Mouse (Mus musculus) lung, postnatal 0 days (tissue): ENCODE results near the gene Pde4d. TPM values are rescaled to one million over a fixed set of nuclear protein-coding genes. Genes with fewer than 3 reads are reported as not detected.
A peak's percentile ranks its signal among the peaks of the same experiment; 100 is the strongest.

Experiments used
- ATAC-seq: fragments of 200-750 bp; cut with Nextera tagmentation; 2 replicates; pipeline ENCODE4 v1.8.0; 2017; ENCODE audit warnings: moderate library complexity
- DNase-seq: peaks from one replicate; pipeline ENCODE4 v3.0.0-alpha.2; 2016; ENCODE audit warnings: low spot score
- H3K27ac ChIP-seq: fragments of 300-500 bp; sonication (generic); 2 replicates; pipeline ENCODE4 v1.5.1; 2014; ENCODE audit warnings: antibody characterized with exemption, mild to moderate bottlenecking, low read length, mixed read lengths
- H3K27me3 ChIP-seq: fragments of 300-500 bp; sonication (generic); replicated peaks from 2 replicates; pipeline ENCODE4 v1.6.1; 2014; ENCODE audit warnings: low read length, mixed read lengths; ENCODE audit not compliant: insufficient read depth
- H3K36me3 ChIP-seq: fragments of 300-500 bp; sonication (generic); 2 replicates; pipeline ENCODE4 v1.6.1; 2014; ENCODE audit warnings: low read length, mixed read lengths; ENCODE audit not compliant: insufficient read depth
- H3K4me1 ChIP-seq: fragments of 300-500 bp; sonication (generic); 2 replicates; pipeline ENCODE4 v1.6.1; 2014; ENCODE audit warnings: antibody characterized with exemption, low read depth, low read length, mixed read lengths; ENCODE audit not compliant: insufficient read depth
- H3K4me2 ChIP-seq: fragments of 300-500 bp; sonication (generic); replicated peaks from 2 replicates; pipeline ENCODE4 v1.6.1; 2014; ENCODE audit warnings: low read depth, mild to moderate bottlenecking, low read length, moderate library complexity, mixed read lengths
- H3K4me3 ChIP-seq: fragments of 300-500 bp; sonication (generic); 2 replicates; pipeline ENCODE4 v1.5.1; 2014; ENCODE audit warnings: low read depth, low read length
- H3K9ac ChIP-seq: fragments of 300-500 bp; sonication (generic); replicated peaks from 2 replicates; pipeline ENCODE4 v1.6.1; 2014; ENCODE audit warnings: low read depth, mild to moderate bottlenecking
- H3K9me3 ChIP-seq: fragments of 300-500 bp; sonication (generic); 2 replicates; pipeline ENCODE4 v1.6.1; 2016; ENCODE audit warnings: low read length, mixed read lengths
- CTCF ChIP-seq: IDR thresholded peaks from 2 replicates; pipeline ENCODE4 v1.5.1; 2016; ENCODE audit warnings: antibody characterized with exemption, mild to moderate bottlenecking
- EP300 ChIP-seq: IDR thresholded peaks from 2 replicates; pipeline ENCODE4 v1.6.1; 2016; ENCODE audit warnings: antibody characterized with exemption, mild to moderate bottlenecking, control low read depth
- WGBS: fragments of 180-500 bp; shearing (Covaris S2); extraction: QIAGEN DNeasy Blood & Tissue Kit; methylation state at CpG from one replicate; pipeline ENCODE4 v1.1.7; 2014; 5-methylcytosine and 5-hydroxymethylcytosine counted together
- polyA plus RNA-seq: library from polyadenylated mRNA; unstranded; fragments of >200 nt; fragmentation: Nextera tagmentation; extraction: Ambion mirVana; gene quantifications from 2 replicates; pipeline ENCODE4 v1.2.1, GENCODE M21; 2015

The Pde4d gene
- polyA plus RNA-seq, 1 experiment from 2014 or later, result 19.7 TPM

DNA sequence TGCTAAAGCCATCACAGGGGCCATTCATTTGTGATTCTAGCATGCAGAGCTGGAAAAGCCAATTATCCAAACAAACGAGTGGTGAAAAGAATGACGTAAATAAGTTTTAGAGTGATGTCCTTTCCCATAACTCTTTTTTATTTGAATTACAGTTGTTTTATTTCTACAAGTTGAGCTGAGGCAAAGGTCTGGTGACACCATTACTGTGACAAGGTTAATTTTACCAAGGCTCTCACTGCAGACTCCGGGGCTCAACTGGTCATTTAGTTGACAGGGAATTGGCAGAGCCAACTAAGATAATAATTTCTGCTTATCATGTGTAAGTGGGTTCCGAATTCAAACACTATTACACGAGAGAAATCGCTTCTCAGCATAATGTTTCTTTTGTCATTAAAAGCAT, 731.6 kb downstream of the Pde4d start:
- H3K27me3 ChIP-seq, result no peaks in the 10 kb centered on the region
- H3K36me3 ChIP-seq, result no peaks in the 10 kb centered on the region
- WGBS, result 62% methylated on average over 6 of the region's 6 CpGs
- H3K4me2 ChIP-seq, result no peak overlapping the region
- H3K9ac ChIP-seq, result no peak overlapping the region
- DNase-seq (no peak), ATAC-seq (no peak)
- H3K4me3 ChIP-seq, result no peak overlapping the region
- H3K4me1 ChIP-seq, result no peaks in the 10 kb centered on the region
- TF ChIP-seq CTCF (no peak), EP300 (no peak)
- no peak overlapping the region for H3K27ac ChIP-seq
- no peaks in the 10 kb centered on the region for H3K9me3 ChIP-seq

DNA sequence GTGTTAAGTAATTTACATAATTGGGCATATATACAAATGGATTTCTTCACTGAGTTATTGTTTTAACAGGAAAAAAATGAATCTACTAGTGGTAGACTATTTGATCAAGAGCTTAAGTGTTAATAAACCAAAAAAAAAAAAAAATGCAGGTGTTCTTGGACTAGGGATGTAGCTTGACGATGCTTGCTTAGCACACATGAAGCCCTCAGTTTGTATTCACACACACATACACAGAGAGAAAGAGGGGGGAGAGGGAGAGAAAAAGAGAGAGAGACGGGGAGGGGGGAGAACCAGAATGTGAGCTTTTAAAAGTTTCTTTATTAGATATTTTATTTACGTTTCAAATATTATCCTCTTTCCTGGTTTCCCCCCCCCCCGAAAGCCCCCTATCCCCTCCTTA, 740.9 kb downstream of the Pde4d start:
- DNase-seq, result no peak
- no peak for TF ChIP-seq EP300
- H3K9ac ChIP-seq, result no peak overlapping the region
- no peak overlapping the region for H3K27ac ChIP-seq
- no peak for ATAC-seq
- no peak overlapping the region for H3K4me3 ChIP-seq
- H3K27me3 ChIP-seq, result no peaks in the 10 kb centered on the region
- no peaks in the 10 kb centered on the region for H3K36me3 ChIP-seq
- 59% methylated on average over 4 of the region's 4 CpGs for WGBS
- no peaks in the 10 kb centered on the region for H3K4me1 ChIP-seq
- no peak overlapping the region for H3K4me2 ChIP-seq
- H3K9me3 ChIP-seq, result no peaks in the 10 kb centered on the region

DNA sequence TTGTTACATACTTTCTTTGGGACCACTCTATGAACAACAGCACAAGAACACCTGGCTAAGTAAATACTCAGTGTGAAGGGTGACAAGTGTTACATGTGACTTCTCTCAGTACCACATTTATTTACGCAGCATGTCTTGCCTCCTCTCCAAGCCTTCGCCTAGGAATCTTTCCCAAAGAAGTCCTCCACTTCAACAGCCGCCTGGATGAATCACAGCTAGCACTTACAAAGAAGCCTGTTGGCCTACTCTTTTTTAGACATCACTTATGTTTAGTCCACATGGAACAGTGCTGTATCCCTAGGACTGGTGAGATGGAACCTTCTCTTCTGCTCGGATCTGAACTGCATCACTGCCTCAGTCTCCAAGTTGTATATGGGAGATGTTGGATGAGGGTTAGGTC, 741.4 kb downstream of the Pde4d start:
- no peak overlapping the region for H3K4me2 ChIP-seq
- no peaks in the 10 kb centered on the region for H3K9me3 ChIP-seq
- no peaks in the 10 kb centered on the region for H3K4me1 ChIP-seq
- DNase-seq (peak; percentile 11), ATAC-seq (peak; percentile 37; the same call in 1 of the 2 replicates)
- no peaks in the 10 kb centered on the region for H3K27me3 ChIP-seq
- WGBS, result 55% methylated on average over 4 of the region's 4 CpGs
- no peak for TF ChIP-seq CTCF
- no peak for TF ChIP-seq EP300
- H3K36me3 ChIP-seq, result no peaks in the 10 kb centered on the region
- no peak overlapping the region for H3K4me3 ChIP-seq
- H3K9ac ChIP-seq, result no peak overlapping the region
- no peak overlapping the region for H3K27ac ChIP-seq

DNA sequence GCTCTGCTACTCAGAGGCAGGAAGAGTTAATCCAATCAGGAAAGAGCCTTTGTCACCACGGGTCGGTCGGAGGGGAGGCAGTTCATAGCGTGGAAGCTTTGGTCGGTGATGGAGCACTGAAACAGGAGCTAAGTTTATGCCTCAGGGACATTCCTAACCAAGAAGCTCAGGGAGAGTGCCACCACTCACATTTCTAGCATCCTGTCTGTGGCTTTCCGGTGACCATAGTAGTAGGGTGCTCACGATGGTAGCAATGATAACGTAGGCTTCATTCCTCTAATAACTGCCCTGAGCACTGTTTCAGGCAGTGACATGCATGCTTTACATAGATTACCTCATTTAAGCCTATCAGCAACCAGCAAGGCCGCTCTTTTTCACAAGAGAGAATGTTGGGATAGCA, 755.8 kb downstream of the Pde4d start:
- Histone ChIP-seq H3K36me3 (no peaks in the 10 kb centered on the region), H3K9me3 (no peaks in the 10 kb centered on the region), H3K9ac (no peak overlapping the region), H3K4me2 (no peak overlapping the region), H3K27me3 (no peaks in the 10 kb centered on the region), H3K27ac (no peak overlapping the region), H3K4me1 (no peaks in the 10 kb centered on the region), H3K4me3 (no peak overlapping the region)
- DNase-seq (no peak), ATAC-seq (no peak)
- no peak for TF ChIP-seq CTCF
- no peak for TF ChIP-seq EP300
- 30% methylated on average over 9 of the region's 9 CpGs for WGBS

DNA sequence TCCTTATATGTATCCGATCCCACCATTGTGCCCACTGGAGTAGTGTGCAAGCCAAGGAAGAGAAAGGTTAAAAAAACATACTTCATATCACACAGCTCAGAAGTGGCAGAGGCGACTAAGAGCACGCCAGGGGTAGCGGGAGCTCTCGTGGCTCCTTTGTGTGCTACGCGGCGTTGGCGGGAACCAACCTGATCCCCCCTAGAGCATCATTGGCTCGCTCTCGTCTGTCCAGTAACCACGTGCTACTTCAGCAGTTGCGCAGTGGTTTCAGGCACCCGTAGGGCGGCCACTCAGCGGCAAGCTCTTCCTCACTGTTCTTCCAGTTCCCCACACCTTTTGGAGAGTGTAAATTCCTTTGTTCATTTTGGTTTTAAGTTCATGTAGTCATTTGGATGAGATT, 758.9 kb downstream of the Pde4d start:
- no peak overlapping the region for H3K9ac ChIP-seq
- no peaks in the 10 kb centered on the region for H3K4me1 ChIP-seq
- no peaks in the 10 kb centered on the region for H3K36me3 ChIP-seq
- no peaks in the 10 kb centered on the region for H3K9me3 ChIP-seq
- H3K27ac ChIP-seq, result no peak overlapping the region
- no peak overlapping the region for H3K4me3 ChIP-seq
- H3K4me2 ChIP-seq, result no peak overlapping the region
- no peaks in the 10 kb centered on the region for H3K27me3 ChIP-seq
- TF ChIP-seq EP300 (no peak), CTCF (no peak)
- DNase-seq, result no peak
- no peak for ATAC-seq
- 90% methylated on average over 16 of the region's 16 CpGs for WGBS

DNA sequence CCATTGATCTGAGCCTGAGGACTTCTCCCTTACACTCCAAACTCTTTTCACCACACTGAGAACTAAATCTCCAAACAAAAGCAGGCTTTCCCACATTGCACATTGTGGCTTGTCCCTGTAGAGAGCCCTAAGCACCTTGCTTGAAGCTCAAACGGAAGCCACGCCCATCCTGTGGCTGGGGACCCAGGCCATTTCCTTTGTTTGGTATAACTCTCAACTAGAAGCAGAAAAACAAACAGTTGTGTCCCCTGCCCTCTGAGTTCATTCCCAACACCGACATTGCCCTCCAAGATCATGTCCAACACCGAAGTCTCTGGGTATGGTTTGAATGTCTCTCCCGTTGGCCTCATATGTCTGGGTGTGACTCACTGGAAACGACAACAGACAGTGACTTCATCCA, 759.7 kb downstream of the Pde4d start:
- no peaks in the 10 kb centered on the region for H3K27me3 ChIP-seq
- no peaks in the 10 kb centered on the region for H3K9me3 ChIP-seq
- no peak overlapping the region for H3K4me3 ChIP-seq
- WGBS, result 40% methylated on average over 6 of the region's 6 CpGs
- H3K4me1 ChIP-seq, result no peaks in the 10 kb centered on the region
- TF ChIP-seq CTCF (no peak), EP300 (peak; percentile 60; the same call in 1 of the 2 replicates)
- H3K9ac ChIP-seq, result no peak overlapping the region
- no peak overlapping the region for H3K27ac ChIP-seq
- peak; percentile 62 for ATAC-seq
- DNase-seq, result peak; percentile 37
- no peaks in the 10 kb centered on the region for H3K36me3 ChIP-seq
- H3K4me2 ChIP-seq, result no peak overlapping the region

DNA sequence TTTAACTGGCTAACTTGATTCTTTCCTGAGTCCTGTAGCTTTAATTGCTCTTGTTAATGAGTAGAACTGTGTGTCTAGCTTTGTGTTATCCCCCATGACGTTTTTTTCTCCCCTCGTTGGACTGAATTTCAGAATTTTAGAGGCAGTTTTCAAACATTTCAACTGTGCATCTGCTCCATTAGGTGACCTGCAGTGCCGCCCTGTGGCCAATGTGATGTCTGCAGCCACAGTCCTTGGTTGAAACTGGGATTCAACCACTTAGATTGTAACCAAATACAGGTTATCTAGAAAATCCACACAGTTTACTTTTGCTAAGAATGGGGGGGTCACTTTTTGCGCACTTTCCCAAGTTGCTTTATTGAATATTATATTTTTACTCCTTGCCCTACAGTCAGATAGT, 760.7 kb downstream of the Pde4d start:
- no peaks in the 10 kb centered on the region for H3K27me3 ChIP-seq

More for the DNA sequence above, 760.7 kb downstream of the Pde4d start:
- no peak for ATAC-seq
- Histone ChIP-seq H3K9ac (no peak overlapping the region), H3K27ac (no peak overlapping the region), H3K9me3 (no peaks in the 10 kb centered on the region), H3K4me3 (no peak overlapping the region), H3K4me1 (no peaks in the 10 kb centered on the region), H3K36me3 (no peaks in the 10 kb centered on the region), H3K4me2 (no peak overlapping the region)
- WGBS, result 0% methylated on average over 4 of the region's 4 CpGs
- DNase-seq, result peak; percentile 77
- peak; percentile 96 for TF ChIP-seq CTCF
- TF ChIP-seq EP300, result no peak
